Mouse (Mus musculus) myocyte (in vitro differentiated cells): ENCODE results near the gene Slc1a6. TPM values are rescaled to one million over a fixed set of nuclear protein-coding genes. Genes with fewer than 3 reads are reported as not detected.
"Not testable (repeated sequence)": the region's sequence is repeated elsewhere in the genome, so short reads cannot be mapped to it uniquely, and the experiment has no call there.

ENCODE experiments used
- H3K27me3 ChIP-seq: one replicate; pipeline ENCODE4 v1.6.1; 2011; ENCODE audit not compliant: control insufficient read depth, insufficient read depth, insufficient read length
- H3K36me3 ChIP-seq: one replicate; pipeline ENCODE4 v1.6.1; 2011; ENCODE audit not compliant: control insufficient read depth, insufficient read depth
- H3K4me2 ChIP-seq: one replicate; pipeline ENCODE4 v1.6.1; 2011; ENCODE audit warnings: low read depth, control low read depth
- H3K4me3 ChIP-seq: one replicate; pipeline ENCODE4 v1.5.1; 2011; ENCODE audit warnings: mild to moderate bottlenecking, control low read depth, moderate library complexity
- H3K79me2 ChIP-seq: one replicate; pipeline ENCODE4 v1.6.1; 2011; ENCODE audit not compliant: control insufficient read depth, insufficient read depth
- H3ac ChIP-seq: one replicate; pipeline ENCODE4 v1.6.1; 2011; ENCODE audit not compliant: control insufficient read depth, insufficient read length
- CEBPB ChIP-seq: IDR thresholded peaks from 2 replicates; pipeline ENCODE4 v1.6.1; 2011; ENCODE audit warnings: mild to moderate bottlenecking, moderate library complexity; ENCODE audit not compliant: poor library complexity, insufficient read depth, severe bottlenecking
- E2F4 ChIP-seq: IDR thresholded peaks from one replicate; pipeline ENCODE4 v1.6.1; 2011; ENCODE audit warnings: mild to moderate bottlenecking, control low read depth, moderate library complexity; ENCODE audit not compliant: insufficient read depth
- MAX ChIP-seq: IDR thresholded peaks from one replicate; pipeline ENCODE4 v1.6.1; 2011; ENCODE audit warnings: low read depth, mild to moderate bottlenecking, control low read depth
- MYOD1 ChIP-seq, 3 experiments: IDR thresholded peaks; one replicate each; pipeline ENCODE4 v1.6.1; 2011; ENCODE audit warnings: control low read depth in 2 of 3, low read depth in 2 of 3, mild to moderate bottlenecking in 2 of 3, moderate library complexity in 1 of 3; ENCODE audit not compliant: insufficient read length in 2 of 3, control insufficient read depth in 1 of 3
- MYOG ChIP-seq, 3 experiments: IDR thresholded peaks; one replicate each; pipeline ENCODE4 v1.6.1; 2011; ENCODE audit warnings: control low read depth in 2 of 3, low read depth in 2 of 3, mild to moderate bottlenecking in 2 of 3; ENCODE audit not compliant: insufficient read length in 2 of 3, control insufficient read depth in 1 of 3, insufficient read depth in 1 of 3
- POLR2A ChIP-seq: IDR thresholded peaks from one replicate; pipeline ENCODE4 v1.6.1; 2011; ENCODE audit warnings: low read depth, mild to moderate bottlenecking, control low read depth, moderate library complexity; ENCODE audit not compliant: insufficient read length
- POLR2AphosphoS2 ChIP-seq: IDR thresholded peaks from one replicate; pipeline ENCODE4 v1.6.1; 2011; ENCODE audit warnings: low read depth, control low read depth; ENCODE audit not compliant: insufficient read length
- REST ChIP-seq: IDR thresholded peaks from one replicate; pipeline ENCODE4 v1.6.1; 2011; ENCODE audit warnings: mild to moderate bottlenecking, control low read depth, moderate library complexity; ENCODE audit not compliant: insufficient read depth, insufficient read length
- SRF ChIP-seq: IDR thresholded peaks from one replicate; pipeline ENCODE4 v1.6.1; 2011; ENCODE audit warnings: low read depth; ENCODE audit not compliant: control insufficient read depth, insufficient read length
- TCF12 ChIP-seq: IDR thresholded peaks from one replicate; pipeline ENCODE4 v1.6.1; 2011; ENCODE audit warnings: mild to moderate bottlenecking, control low read depth; ENCODE audit not compliant: poor library complexity, insufficient read depth, severe bottlenecking
- TCF3 ChIP-seq: IDR thresholded peaks from one replicate; pipeline ENCODE4 v1.6.1; 2011; ENCODE audit warnings: low read depth, control low read depth; ENCODE audit not compliant: insufficient read length
- USF1 ChIP-seq: IDR thresholded peaks from one replicate; pipeline ENCODE4 v1.6.1; 2011; ENCODE audit warnings: low read depth, mild to moderate bottlenecking, control low read depth, moderate library complexity
- polyA plus RNA-seq: library from polyadenylated mRNA; unstranded; fragments of >200 nt; fragmentation: generic; extraction: Trizol; gene quantifications from one replicate; pipeline ENCODE4 v1.2.1, GENCODE M21; 2012; ENCODE audit warnings: missing spikeins

Gene Slc1a6
- polyA plus RNA-seq, 1 experiment = 0.05 TPM

GRCm38 (mm10) chr10:78801449-78801848, 21.2 kb downstream of the Slc1a6 start:
- TF ChIP-seq MYOD1 (IDR thresholded peaks at IDR 0.05; ENCODE audit: control insufficient read depth in 1 of 3, insufficient read length in 2 of 3, low read depth in 2 of 3) (no peak), MYOG (IDR thresholded peaks at IDR 0.05; ENCODE audit: control insufficient read depth in 1 of 3, insufficient read depth in 1 of 3, insufficient read length in 2 of 3, low read depth in 2 of 3) (no peak), TCF3 (no peak), POLR2A (no peak), MAX (no peak), USF1 (no peak), REST (no peak), SRF (no peak), CEBPB (no peak), POLR2AphosphoS2 (no peak), TCF12 (no peak), E2F4 (no peak)
- no peak overlapping the region for H3ac ChIP-seq
- no peak overlapping the region for H3K4me3 ChIP-seq
- no peak overlapping the region for H3K4me2 ChIP-seq
- H3K79me2 ChIP-seq = no peaks in the 10 kb centered on the region
- no peaks in the 10 kb centered on the region for H3K27me3 ChIP-seq
- H3K36me3 ChIP-seq = no peaks in the 10 kb centered on the region

GRCm38 (mm10) chr10:78812358-78813060, 32.2 kb downstream of the Slc1a6 start:
- no peaks in the 10 kb centered on the region for H3K36me3 ChIP-seq
- no peak overlapping the region for H3K4me2 ChIP-seq
- H3ac ChIP-seq = no peak overlapping the region
- no peak overlapping the region for H3K4me3 ChIP-seq
- no peaks in the 10 kb centered on the region for H3K27me3 ChIP-seq
- TF ChIP-seq TCF12 (no peak), MAX (no peak), REST (no peak), MYOG (IDR thresholded peaks at IDR 0.05; ENCODE audit: control insufficient read depth in 1 of 3, insufficient read depth in 1 of 3, insufficient read length in 2 of 3, low read depth in 2 of 3) (no peak), SRF (no peak), MYOD1 (IDR thresholded peaks at IDR 0.05; ENCODE audit: control insufficient read depth in 1 of 3, insufficient read length in 2 of 3, low read depth in 2 of 3) (no peak), USF1 (no peak), TCF3 (no peak), POLR2AphosphoS2 (no peak), CEBPB (no peak), E2F4 (no peak), POLR2A (no peak)
- H3K79me2 ChIP-seq = no peaks in the 10 kb centered on the region

DNA sequence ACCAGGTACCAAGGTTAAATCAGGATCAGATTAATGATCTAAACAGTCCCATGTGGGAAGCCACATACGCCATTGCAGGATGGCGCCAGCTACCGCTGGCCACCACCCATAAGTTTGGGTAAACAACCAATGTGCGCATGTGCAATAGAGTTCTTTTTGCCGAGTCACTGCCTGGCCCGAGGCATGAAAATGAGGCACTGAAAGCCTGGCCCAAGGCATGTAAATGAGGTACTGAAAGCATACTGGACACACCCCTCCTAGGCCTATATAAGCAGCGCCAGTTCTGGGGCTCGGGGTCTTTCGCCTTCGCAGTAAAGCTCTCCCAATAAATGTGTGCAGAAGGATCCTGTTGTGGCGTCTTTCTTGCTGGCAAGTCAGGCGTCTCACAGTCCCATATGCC, 60.2 kb downstream of the Slc1a6 start:
- H3K27me3 ChIP-seq, H3K4me3 ChIP-seq, H3K4me2 ChIP-seq, H3K79me2 ChIP-seq, H3K36me3 ChIP-seq, H3ac ChIP-seq: not testable (repeated sequence)

- TF ChIP-seq E2F4 (no peak), MAX (no peak), MYOG (IDR thresholded peaks at IDR 0.05; ENCODE audit: control insufficient read depth in 1 of 3, insufficient read depth in 1 of 3, insufficient read length in 2 of 3, low read depth in 2 of 3) (no peak), SRF (no peak), MYOD1 (IDR thresholded peaks at IDR 0.05; ENCODE audit: control insufficient read depth in 1 of 3, insufficient read length in 2 of 3, low read depth in 2 of 3) (no peak), POLR2A (no peak), POLR2AphosphoS2 (no peak), USF1 (no peak), TCF3 (no peak), CEBPB (no peak)
- Histone ChIP-seq H3K79me2 (no peaks in the 10 kb centered on the region), H3ac (no peak within 1 kb of the TSS), H3K4me2 (no peak within 1 kb of the TSS), H3K36me3 (no peaks in the 10 kb centered on the region), H3K4me3 (no peak within 1 kb of the TSS), H3K27me3 (no peaks in the 10 kb centered on the region)
These were observed 71.8 kb downstream of the Slc1a6 start, which contains the start of gene Olfr1356 for GRCm38 (mm10) chr10:78852066-78852465. Olfr1356 (minus strand) TSS chr10:78852166.

Other genes starting within 250 kb of the Slc1a6 start
- gene Ilvbl, start 206.2 kb upstream of the Slc1a6 start, polyA plus RNA-seq = 49.6 TPM
- gene Syde1, start 188.5 kb upstream of the Slc1a6 start, polyA plus RNA-seq = 32.1 TPM
- gene Olfr1357, start 162.4 kb upstream of the Slc1a6 start, polyA plus RNA-seq = not detected
- gene Casp14, start 62.2 kb upstream of the Slc1a6 start, polyA plus RNA-seq = not detected
- gene Ccdc105, start 27.4 kb upstream of the Slc1a6 start, polyA plus RNA-seq = not detected
- not detected for gene Olfr1356, start 71.7 kb downstream of the Slc1a6 start, polyA plus RNA-seq
- not detected for gene Olfr1355, start 95.0 kb downstream of the Slc1a6 start, polyA plus RNA-seq
- gene Olfr1354, start 132.7 kb downstream of the Slc1a6 start, polyA plus RNA-seq = not detected
- not detected for gene Olfr8, start 170.1 kb downstream of the Slc1a6 start, polyA plus RNA-seq
- not detected for gene Olfr1353, start 182.8 kb downstream of the Slc1a6 start, polyA plus RNA-seq
- not detected for gene Olfr1352, start 200.6 kb downstream of the Slc1a6 start, polyA plus RNA-seq
- not detected for gene Olfr1351, start 232.0 kb downstream of the Slc1a6 start, polyA plus RNA-seq
- not detected for gene Olfr57, start 248.2 kb downstream of the Slc1a6 start, polyA plus RNA-seq